In genomic region chr9:92260481-92261159, GRCm38 (mm10) we compare ENCODE assay signal across 28 mouse cellular contexts. TPM values are rescaled to one million over a fixed set of nuclear protein-coding genes. Genes with fewer than 3 reads are reported as not detected.
DNase-seq lines count a peak whose midpoint lies in the region; ATAC-seq and TF ChIP-seq lines count a peak whose summit lies in the region.
"Had no signal": no experiment of that assay in that cellular context is flagged by ENCODE, and none has a peak within 500 bp of the region (broad histone marks: within the 10 kb centered on the region; RNA-seq: fewer than 3 reads in every experiment).

No protein-coding gene starts in this region.

- WGBS in kidney, embryonic 15.5 days: 74% methylated on average over 7 of the region's 7 CpGs
- WGBS in lung, postnatal 0 days: 42% methylated on average over 7 of the region's 7 CpGs
- 65% methylated on average over 7 of the region's 7 CpGs for WGBS in intestine, embryonic 16.5 days
- 88% methylated on average over 7 of the region's 7 CpGs for WGBS in midbrain, embryonic 15.5 days

- H3K9ac ChIP-seq in kidney, embryonic 15.5 days: no peak overlapping the region
- no peak overlapping the region for H3K9ac ChIP-seq in lung, postnatal 0 days (replicated peaks; ENCODE audit: low read depth)
- no peak overlapping the region for H3K9ac ChIP-seq in intestine, embryonic 16.5 days (ENCODE audit: low read depth, low read length)
- H3K9ac ChIP-seq in midbrain, embryonic 15.5 days: no peak overlapping the region
- H3K9ac ChIP-seq: forebrain, embryonic 12.5 days; heart, embryonic 13.5 days; hindbrain, embryonic 14.5 days; limb, embryonic 15.5 days had no signal

- 0 out of 2 replicates have a peak, but pooled peaks cover 1% of the 10 kb centered on the region for H3K4me1 ChIP-seq in kidney, embryonic 15.5 days
- H3K4me1 ChIP-seq in lung, postnatal 0 days (ENCODE audit: insufficient read depth, low read depth, low read length): no peaks in the 10 kb centered on the region
- H3K4me1 ChIP-seq in intestine, embryonic 16.5 days (ENCODE audit: control insufficient read depth, insufficient read depth, low read length): no peaks in the 10 kb centered on the region
- no peaks in the 10 kb centered on the region for H3K4me1 ChIP-seq in midbrain, embryonic 15.5 days
- H3K4me1 ChIP-seq: forebrain, embryonic 12.5 days; limb, embryonic 15.5 days had no signal

- peak; percentile 88 for TF ChIP-seq EP300 in lung, postnatal 0 days (IDR thresholded peaks at IDR 0.05)

- no peak for DNase-seq in kidney, postnatal 36 days
- peak; percentile 88 for DNase-seq in lung, postnatal 0 days (ENCODE audit: low spot score)
- DNase-seq in lung, adult 18-20 months: no peak
- peak; percentile 58 for DNase-seq in yolk sac, embryonic 10.5 days (ENCODE audit: low spot score)
- DNase-seq in layer of hippocampus, postnatal 36 days: no peak
- DNase-seq: adrenal gland, postnatal 10 days; cerebellum, adult 9-10 months; kidney, adult 18-20 months; kidney, postnatal 4 days; right cerebral cortex, postnatal 25 days had no signal

- H3K27ac ChIP-seq in kidney, embryonic 15.5 days: 0 out of 2 replicates have a peak overlapping the region, but pooled peaks have one; percentile 7
- H3K27ac ChIP-seq in lung, postnatal 0 days (ENCODE audit: low read length): no peak overlapping the region
- H3K27ac ChIP-seq in intestine, embryonic 16.5 days (ENCODE audit: low read length): no peak overlapping the region
- H3K27ac ChIP-seq in midbrain, embryonic 15.5 days: no peak overlapping the region
- H3K27ac ChIP-seq: forebrain, embryonic 12.5 days; heart, embryonic 13.5 days; hindbrain, embryonic 14.5 days; limb, embryonic 15.5 days had no signal

- H3K27me3 ChIP-seq in kidney, embryonic 15.5 days: no peaks in the 10 kb centered on the region
- H3K27me3 ChIP-seq in lung, postnatal 0 days (replicated peaks; ENCODE audit: insufficient read depth, low read length): no peaks in the 10 kb centered on the region
- no peaks in the 10 kb centered on the region for H3K27me3 ChIP-seq in intestine, embryonic 16.5 days (replicated peaks; ENCODE audit: control insufficient read depth, insufficient read depth, low read length)
- no peaks in the 10 kb centered on the region for H3K27me3 ChIP-seq in midbrain, embryonic 15.5 days (replicated peaks)
- H3K27me3 ChIP-seq: forebrain, embryonic 12.5 days; heart, embryonic 13.5 days; limb, embryonic 15.5 days had no signal

- no peaks in the 10 kb centered on the region for H3K9me3 ChIP-seq in kidney, embryonic 15.5 days (replicated peaks)
- H3K9me3 ChIP-seq in lung, postnatal 0 days (ENCODE audit: low read length): no peaks in the 10 kb centered on the region
- H3K9me3 ChIP-seq in intestine, embryonic 16.5 days (ENCODE audit: control insufficient read depth, low read length): no peaks in the 10 kb centered on the region
- H3K9me3 ChIP-seq in midbrain, embryonic 15.5 days: no peaks in the 10 kb centered on the region
- H3K9me3 ChIP-seq: forebrain, embryonic 12.5 days; heart, embryonic 13.5 days; limb, embryonic 15.5 days had no signal

- no peak overlapping the region for H3K4me2 ChIP-seq in kidney, embryonic 15.5 days
- no peak overlapping the region for H3K4me2 ChIP-seq in lung, postnatal 0 days (replicated peaks; ENCODE audit: low read depth, low read length)
- H3K4me2 ChIP-seq in intestine, embryonic 16.5 days (ENCODE audit: low read depth, low read length): no peak overlapping the region
- H3K4me2 ChIP-seq in midbrain, embryonic 15.5 days: no peak overlapping the region
- H3K4me2 ChIP-seq: forebrain, embryonic 12.5 days; heart, embryonic 13.5 days; hindbrain, embryonic 14.5 days; limb, embryonic 15.5 days had no signal

- no peak for ATAC-seq in kidney, embryonic 15.5 days (replicated peaks; ENCODE audit: low FRiP score)
- ATAC-seq in lung, postnatal 0 days: peak; percentile 94
- ATAC-seq in intestine, embryonic 16.5 days: peak; percentile 63; the same call in 1 of the 2 replicates
- ATAC-seq in midbrain, embryonic 15.5 days (replicated peaks): no peak
- ATAC-seq: CD4-positive, CD25-positive, alpha-beta regulatory T cell, adult 4 months had no signal

- no peak overlapping the region for H3K4me3 ChIP-seq in kidney, embryonic 15.5 days (replicated peaks)
- no peak overlapping the region for H3K4me3 ChIP-seq in lung, postnatal 0 days (ENCODE audit: low read depth, low read length)
- no peak overlapping the region for H3K4me3 ChIP-seq in intestine, embryonic 16.5 days (ENCODE audit: low read length)
- H3K4me3 ChIP-seq in midbrain, embryonic 15.5 days: no peak overlapping the region
- H3K4me3 ChIP-seq: forebrain, embryonic 12.5 days; heart, embryonic 13.5 days; limb, embryonic 15.5 days had no signal

- no peak for TF ChIP-seq CTCF in lung, postnatal 0 days (IDR thresholded peaks at IDR 0.05)

- peaks cover 47% of the 10 kb centered on the region for H3K36me3 ChIP-seq in kidney, embryonic 15.5 days
- no peaks in the 10 kb centered on the region for H3K36me3 ChIP-seq in lung, postnatal 0 days (ENCODE audit: insufficient read depth, low read length)
- peaks cover 5% of the 10 kb centered on the region; the same call in 1 of the 2 replicates for H3K36me3 ChIP-seq in intestine, embryonic 16.5 days (ENCODE audit: control insufficient read depth, insufficient read depth, low read length)
- no peaks in the 10 kb centered on the region for H3K36me3 ChIP-seq in midbrain, embryonic 15.5 days (replicated peaks)
- H3K36me3 ChIP-seq: limb, embryonic 15.5 days had no signal

RNA-seq across cellular contexts. Expression of gene Plscr1, which starts 11.1 kb away (rescaled TPM):
- 74.6 and 78.2 TPM in 2 replicates for polyA plus RNA-seq in kidney, embryonic 15.5 days (2015; fragmentation: Nextera tagmentation; extraction: Ambion mirVana)
- polyA plus RNA-seq in lung, postnatal 0 days (2015; fragmentation: Nextera tagmentation; extraction: Ambion mirVana): 53.7 and 57.9 TPM in 2 replicates
- 129 and 139 TPM in 2 replicates for polyA plus RNA-seq in intestine, embryonic 16.5 days (2015; fragmentation: Nextera tagmentation; extraction: Ambion mirVana)
- total RNA-seq in layer of hippocampus, postnatal 36 days (2021): 1 to 10 TPM; 1.6 to 1.7 TPM
- 8.6 and 8.9 TPM in 2 replicates for polyA plus RNA-seq in midbrain, embryonic 15.5 days (2015; fragmentation: Nextera tagmentation; extraction: Ambion mirVana)

RNA-seq across cellular contexts. Expression of gene Plscr2, which starts 14.8 kb away (rescaled TPM):
- 29.0 and 29.2 TPM in 2 replicates for polyA plus RNA-seq in kidney, embryonic 15.5 days (2015; fragmentation: Nextera tagmentation; extraction: Ambion mirVana)
- 24.1 and 32.2 TPM in 2 replicates for polyA plus RNA-seq in lung, postnatal 0 days (2015; fragmentation: Nextera tagmentation; extraction: Ambion mirVana)
- polyA plus RNA-seq in intestine, embryonic 16.5 days (2015; fragmentation: Nextera tagmentation; extraction: Ambion mirVana): 0.81 and 0.99 TPM in 2 replicates
- 1 to 10 TPM; 2.2 to 3.3 TPM for total RNA-seq in layer of hippocampus, postnatal 36 days (2021)
- polyA plus RNA-seq in midbrain, embryonic 15.5 days (2015; fragmentation: Nextera tagmentation; extraction: Ambion mirVana): 1.5 and 1.9 TPM in 2 replicates
- total RNA-seq: common myeloid progenitor, adult 5-6 weeks; granulocyte monocyte progenitor cell, adult 5-6 weeks had no signal
- polyA plus RNA-seq: CD4-positive, CD25-positive, alpha-beta regulatory T cell, adult 4 months had no signal

RNA-seq across cellular contexts. Expression of gene 1700057G04Rik, which starts 48.6 kb away (rescaled TPM):
- not detected in 2 replicates for polyA plus RNA-seq in kidney, embryonic 15.5 days (2015; fragmentation: Nextera tagmentation; extraction: Ambion mirVana)
- not detected in 2 replicates for polyA plus RNA-seq in lung, postnatal 0 days (2015; fragmentation: Nextera tagmentation; extraction: Ambion mirVana)
- not detected in 2 replicates for polyA plus RNA-seq in intestine, embryonic 16.5 days (2015; fragmentation: Nextera tagmentation; extraction: Ambion mirVana)
- not detected for total RNA-seq in layer of hippocampus, postnatal 36 days (2021)
- polyA plus RNA-seq in midbrain, embryonic 15.5 days (2015; fragmentation: Nextera tagmentation; extraction: Ambion mirVana): not detected in 2 replicates
- total RNA-seq: adrenal gland, postnatal 10 days; common myeloid progenitor, adult 5-6 weeks; gastrocnemius, adult 8-10 months; granulocyte monocyte progenitor cell, adult 5-6 weeks; heart, postnatal 25 days; layer of hippocampus, postnatal 14 days; left cerebral cortex, postnatal 14 days had no signal
- polyA plus RNA-seq: CD4-positive, CD25-positive, alpha-beta regulatory T cell, adult 4 months; embryonic facial prominence, embryonic 11.5 days; forebrain, embryonic 12.5 days; frontal cortex, adult 2 months; heart, embryonic 13.5 days; hindbrain, embryonic 14.5 days; limb, embryonic 15.5 days; liver, embryonic 16.5 days; spleen, adult 2 months had no signal

Comparison
In these comparisons a context has a peak if more than half of its experiments do, and no peak if none do; other contexts are left out.
1. DNase-seq: peak in lung, postnatal 0 days (single experiment) and yolk sac, embryonic 10.5 days (single experiment); none in kidney, postnatal 36 days (0 of 2), lung, adult 18-20 months (0 of 2) and layer of hippocampus, postnatal 36 days (0 of 2).
2. ATAC-seq: peak in lung, postnatal 0 days (single experiment) and intestine, embryonic 16.5 days (single experiment); none in kidney, embryonic 15.5 days (single experiment) and midbrain, embryonic 15.5 days (single experiment).